Mouse (Mus musculus): ENCODE results near the gene Hes3.

Gene Hes3

DNA sequence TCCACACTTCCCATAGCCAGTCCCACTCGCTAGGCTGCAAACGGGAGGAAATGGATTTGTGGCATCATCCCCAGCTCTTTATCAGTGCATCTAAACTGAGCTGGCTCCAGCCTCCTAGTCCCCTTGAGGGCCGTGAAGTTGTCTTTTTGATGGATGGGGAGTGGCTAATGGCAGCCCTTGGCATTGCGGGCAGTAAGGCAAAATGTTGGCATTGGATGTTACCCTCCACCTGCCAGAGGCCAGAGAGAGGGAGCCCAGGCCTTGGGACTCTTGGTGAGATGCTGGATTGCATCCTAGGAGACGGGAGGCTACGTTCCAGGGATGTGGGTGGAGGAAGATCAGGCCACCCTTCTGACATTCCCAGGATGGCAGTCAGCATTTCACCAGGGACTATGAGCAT lies 14.5 kb upstream of the Hes3 start:
- in situ Hi-C loops (cut with MboI, MseI), result no loop called here

DNA sequence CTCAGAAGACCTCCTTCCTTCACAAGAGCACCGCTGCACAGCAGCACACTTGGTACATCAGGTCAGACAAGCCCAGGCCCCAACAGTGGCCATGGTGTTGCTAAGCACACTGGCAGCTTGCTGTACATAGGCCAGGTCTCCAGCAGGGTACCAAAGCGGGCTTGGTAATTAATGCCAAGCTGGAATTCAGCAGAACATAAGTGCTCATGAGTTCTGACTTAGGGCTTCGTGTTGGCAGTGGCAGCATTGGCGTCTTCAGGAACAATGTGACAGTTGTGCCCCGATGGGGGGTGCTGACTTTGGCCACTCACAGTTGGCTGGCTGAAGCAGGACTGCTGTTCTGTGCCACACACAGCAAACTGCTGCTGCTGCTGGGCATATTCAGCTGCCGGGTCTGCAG lies 13.2 kb upstream of the Hes3 start:
- in situ Hi-C loops (cut with MboI, MseI), result no loop called here

DNA sequence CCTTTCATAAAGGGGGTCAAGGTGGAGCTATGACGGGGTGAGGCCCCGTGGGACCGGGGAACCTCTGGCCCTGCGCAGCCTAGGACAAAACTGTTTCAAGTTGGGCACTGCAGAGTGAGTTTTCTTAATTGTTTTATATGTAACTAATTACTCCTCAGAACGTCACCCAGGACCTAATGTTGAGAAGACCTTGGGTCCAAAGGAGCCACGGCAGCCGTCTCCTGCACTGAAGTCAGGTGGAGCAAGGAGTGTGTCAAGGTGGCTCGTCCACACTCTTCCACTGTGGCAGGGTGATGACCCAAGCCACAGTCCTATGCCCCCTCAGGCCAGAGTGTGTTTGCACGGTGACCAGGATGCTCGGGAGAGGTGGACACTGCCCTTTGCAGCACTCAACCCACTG lies 11.7 kb upstream of the Hes3 start:
- in situ Hi-C loops (cut with MboI, MseI), result no loop called here

DNA sequence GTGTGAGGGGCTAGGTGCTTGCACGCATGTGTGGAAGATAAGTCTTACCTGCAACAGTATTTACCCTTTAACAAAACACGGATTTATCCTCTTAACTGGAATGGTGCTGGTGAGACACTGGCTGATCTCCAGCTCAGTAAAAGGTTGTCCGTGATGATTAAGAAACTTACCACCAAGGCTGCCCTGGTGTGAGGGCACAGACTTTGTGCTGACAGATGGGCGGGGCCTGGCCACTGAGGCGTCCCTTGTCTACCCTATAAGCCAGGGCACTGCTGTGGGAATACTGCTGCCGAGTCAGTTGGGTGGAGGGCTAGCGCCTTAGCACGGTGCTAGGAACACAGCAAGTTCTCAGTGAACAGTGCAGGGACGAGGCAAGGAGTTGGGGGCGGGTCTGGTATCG lies 10.6 kb upstream of the Hes3 start:
- in situ Hi-C loops (cut with MboI, MseI), result no loop called here

DNA sequence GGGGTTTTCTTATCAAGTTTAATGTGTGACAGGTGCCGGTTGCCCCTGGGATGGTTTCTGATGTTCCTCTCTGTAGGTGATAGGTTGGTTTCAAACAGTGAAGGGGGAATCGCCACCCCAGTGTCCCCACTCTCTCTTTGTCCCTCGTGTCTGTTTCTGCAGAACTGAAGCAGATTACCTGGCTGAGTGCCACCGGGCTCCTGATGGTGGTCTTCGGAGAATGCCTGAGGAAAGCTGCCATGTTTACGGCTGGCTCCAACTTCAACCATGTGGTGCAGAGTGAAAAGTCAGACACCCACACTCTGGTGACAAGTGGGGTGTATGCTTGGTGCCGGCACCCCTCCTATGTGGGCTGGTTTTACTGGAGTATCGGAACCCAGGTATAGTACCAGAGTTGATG lies 8.9 kb upstream of the Hes3 start:
- in situ Hi-C loops (cut with MboI, MseI), result no loop called here

DNA sequence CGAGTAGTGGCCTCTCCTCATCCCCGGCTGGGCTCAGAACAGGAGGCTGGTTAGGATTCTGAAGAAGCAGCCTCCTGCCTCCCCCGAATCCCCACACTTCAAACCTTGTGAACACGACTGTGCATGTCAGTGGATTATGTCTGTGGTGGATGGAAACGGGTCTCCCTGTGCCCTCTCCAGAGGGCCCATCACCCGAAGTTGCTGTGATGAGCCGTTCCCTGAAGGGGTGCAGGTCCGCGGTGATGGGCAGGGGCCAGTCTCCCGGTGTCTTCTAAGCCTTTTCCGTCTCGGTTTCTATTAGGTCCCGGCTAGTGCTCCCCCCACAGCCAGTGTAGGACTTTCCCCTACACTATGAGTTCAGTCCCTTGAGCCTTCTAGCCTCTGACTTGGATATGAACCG lies 7.4 kb upstream of the Hes3 start:
- in situ Hi-C loops (cut with MboI, MseI), result no loop called here

DNA sequence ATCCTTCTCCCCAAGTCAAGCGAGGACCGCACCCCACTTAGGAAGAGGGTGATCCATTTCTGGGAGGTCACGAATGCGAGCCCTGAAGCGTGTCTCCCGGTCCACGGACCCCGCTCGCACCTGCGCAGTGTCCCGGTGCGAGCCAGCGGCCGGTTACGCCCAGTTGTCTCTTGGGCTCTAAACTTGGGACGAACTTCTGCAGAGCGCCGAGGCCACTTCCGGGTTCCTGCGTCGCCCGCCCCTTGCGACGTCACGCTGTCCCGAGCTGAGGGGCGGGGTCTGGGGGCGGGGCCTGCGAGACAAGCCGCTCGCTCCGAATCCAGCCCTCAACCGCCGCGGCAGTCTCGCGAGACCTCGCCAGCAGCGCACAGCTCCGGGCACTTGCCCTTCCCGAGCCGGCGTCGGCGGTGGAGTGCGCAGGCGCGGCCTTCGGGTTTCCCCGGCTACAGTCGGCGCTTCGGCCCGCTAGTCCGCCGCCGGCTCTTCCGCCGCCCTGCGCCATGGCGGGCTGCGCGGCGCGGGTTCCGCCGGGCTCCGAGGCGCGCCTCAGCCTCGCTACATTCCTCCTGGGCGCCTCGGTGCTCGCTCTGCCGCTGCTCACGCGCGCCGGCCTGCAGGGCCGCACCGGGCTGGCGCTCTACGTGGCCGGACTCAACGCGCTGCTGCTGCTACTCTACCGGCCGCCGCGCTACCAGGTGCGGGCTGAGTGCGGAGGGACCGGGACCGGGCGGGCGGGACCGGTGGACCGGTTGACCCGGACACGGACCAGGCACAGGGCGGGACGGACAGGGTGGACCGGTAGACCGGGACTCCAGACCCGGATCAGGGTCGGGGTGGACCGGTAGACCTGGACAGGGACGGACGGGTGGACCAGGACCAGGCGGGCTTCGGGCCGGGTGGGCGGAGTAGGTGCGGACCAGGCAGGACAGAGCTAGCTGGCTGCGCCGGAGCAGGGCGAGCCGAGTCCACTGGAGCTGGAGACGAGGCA lies 5.7 kb upstream of the Hes3 start, which contains the start of gene Icmt:
Gene Icmt, plus strand, starts transcription at position 354 of the 988 bp plus-strand sequence.
- in situ Hi-C loops (cut with MboI, MseI), result no loop called here

DNA sequence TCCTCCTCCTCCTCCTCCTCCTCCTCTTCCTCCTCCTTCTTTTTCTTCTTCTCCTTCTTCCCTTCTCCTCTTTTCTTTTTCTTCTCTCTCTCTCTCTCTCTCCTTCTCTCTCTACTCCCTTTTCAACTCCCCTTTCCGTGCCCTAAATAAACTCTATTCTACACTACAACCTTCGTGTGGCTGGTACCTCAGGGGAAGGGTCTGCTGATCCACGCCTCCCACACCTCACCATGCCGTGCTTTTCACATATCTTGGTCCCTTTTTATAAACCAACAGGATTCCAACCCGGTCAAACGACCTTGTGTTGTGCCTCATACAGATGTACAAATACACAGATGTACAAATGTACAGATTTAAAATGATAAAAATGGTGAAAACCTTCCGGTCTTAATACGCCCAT lies 4.9 kb upstream of the Hes3 start:
- in situ Hi-C loops (cut with MboI, MseI), result no loop called here

DNA sequence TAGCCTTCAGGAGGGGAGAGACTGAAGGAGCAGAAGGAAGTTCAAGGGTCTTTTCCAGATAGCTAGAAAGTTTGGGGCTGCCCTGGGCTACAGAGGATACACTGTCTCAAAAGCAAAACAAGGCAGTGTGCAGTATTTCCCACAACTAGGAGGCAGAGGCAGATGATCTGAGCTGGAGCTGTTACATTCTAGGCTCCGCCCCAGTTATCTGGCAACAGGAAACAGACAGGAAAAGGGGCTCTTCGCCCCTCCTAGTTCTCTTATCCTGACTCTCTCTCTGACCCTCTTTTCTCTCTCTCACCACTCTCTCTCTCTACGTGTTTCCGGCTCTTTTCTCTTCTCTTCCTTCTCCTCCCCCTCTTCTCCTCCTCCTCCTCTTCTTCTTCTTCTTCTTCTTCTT lies 4.5 kb upstream of the Hes3 start:
- in situ Hi-C loops (cut with MboI, MseI), result no loop called here

DNA sequence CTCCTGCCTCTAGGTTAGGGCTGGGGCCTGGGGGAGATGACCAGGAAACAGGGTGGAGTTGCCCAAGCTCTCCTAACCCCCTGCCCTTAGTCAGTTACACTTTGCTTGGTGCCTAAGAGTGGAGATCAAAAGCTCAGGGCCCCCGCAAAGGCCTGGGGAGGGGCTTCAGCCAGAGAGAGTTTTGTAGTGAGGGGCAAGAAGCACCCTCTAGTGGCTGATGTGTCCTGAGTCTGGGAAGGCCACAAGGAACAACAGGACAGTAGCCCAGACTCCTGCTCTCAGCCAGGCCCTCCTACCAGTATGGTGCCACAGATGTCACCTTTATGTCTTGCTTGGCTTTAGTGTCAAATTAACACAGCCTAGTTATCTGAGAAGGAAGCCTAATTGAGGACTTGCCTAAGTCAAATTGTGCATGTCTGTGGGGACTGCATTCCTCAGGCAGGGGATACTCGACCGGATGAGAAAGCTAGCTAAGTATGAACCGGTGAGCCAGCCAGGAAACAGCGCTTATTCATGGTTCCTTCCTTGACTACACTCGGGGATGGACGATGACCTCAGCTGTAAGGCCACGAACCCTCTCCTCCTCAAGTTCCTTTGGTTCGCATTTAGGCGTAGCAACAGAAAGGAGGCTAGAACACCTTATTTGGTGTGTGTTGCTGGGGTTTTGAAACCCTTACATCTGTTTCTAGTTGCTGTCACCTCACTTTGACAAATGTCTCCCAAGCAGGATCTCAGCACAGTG lies 2.9 kb upstream of the Hes3 start:
- in situ Hi-C loops (cut with MboI, MseI), result loop anchor here (5.0 kb wide), 1 partner anchor 122 kb away; no protein-coding TSS in a partner anchor

DNA sequence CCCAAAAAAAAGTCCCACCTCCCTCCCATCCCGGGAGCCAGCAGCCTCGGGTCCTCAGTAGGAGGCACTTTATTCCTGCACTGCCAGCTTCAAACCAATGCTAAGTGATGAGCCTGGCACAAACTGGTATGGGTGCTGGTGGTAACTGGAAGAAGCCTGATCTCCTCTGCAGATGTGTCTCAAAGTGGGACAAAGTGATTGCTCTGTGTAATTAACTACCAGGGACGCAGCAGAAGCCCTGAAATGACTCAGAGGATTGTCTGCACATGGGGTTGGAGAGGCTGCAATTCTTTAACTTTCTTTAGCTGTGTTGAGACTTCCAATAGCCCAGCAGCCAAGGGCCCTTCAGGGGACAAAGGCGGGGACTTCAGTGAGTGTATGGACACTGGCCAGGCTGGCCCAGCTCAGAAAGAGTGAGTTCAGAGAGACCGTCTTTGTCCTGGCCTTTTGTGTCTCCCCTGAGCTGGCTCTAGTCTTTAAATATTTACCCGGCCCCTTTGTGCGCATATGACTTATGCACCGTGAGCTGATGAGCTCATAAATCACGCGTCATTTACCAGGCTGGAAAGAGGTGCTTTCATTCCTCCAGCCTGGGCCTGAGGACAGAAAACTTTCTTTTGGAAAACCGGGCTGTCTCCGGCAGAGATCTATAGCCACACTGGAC lies 772 bp upstream of the Hes3 start:
- in situ Hi-C loops (cut with MboI, MseI), result loop anchor here (5.0 kb wide), 1 partner anchor 120 kb away; no protein-coding TSS in a partner anchor

DNA sequence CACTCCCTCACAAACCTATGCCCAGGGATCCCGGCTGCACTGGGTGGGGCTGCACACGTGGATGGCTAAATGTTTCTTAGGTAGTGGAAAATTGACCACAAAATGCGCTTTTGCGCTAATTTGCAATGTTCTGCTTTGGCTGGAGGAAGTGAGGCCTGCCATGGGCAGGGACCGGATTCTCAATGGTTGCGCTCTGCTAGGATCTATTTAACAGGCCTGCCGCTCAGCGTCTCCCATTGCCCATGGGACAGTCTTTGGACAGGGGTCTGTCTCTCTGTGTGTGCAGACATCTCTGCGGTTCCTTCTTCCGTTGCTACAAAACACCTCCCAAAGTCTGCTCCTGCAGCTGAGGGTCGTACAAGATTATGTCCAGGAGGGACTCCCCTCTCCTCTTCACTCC lies 471 bp downstream of the Hes3 start:
- in situ Hi-C loops (cut with MboI, MseI), result loop anchor here (5.0 kb wide), 1 partner anchor 119 kb away; no protein-coding TSS in a partner anchor

DNA sequence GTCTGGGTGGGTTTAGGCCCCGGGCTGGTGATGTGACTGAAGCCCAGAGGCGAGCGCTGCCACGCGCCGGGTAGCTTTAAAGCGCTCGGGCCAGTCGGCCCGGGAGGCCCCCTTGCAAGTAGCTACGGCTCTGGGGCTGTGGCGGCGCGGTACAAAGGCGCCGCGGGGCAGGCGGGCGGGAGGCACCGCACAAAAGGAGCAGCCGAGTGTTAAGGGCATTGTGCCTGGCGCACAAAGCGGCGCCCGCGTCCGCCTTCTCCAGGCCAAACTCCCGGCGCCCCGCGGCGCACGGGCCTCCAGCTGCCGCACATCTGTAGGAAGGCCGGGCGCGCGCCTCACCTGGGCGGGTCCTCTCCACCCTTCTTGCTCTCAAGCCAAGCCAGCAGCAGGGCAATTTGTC lies 1.1 kb downstream of the Hes3 start:
- in situ Hi-C loops (cut with MboI, MseI), result loop anchor here (5.0 kb wide), 1 partner anchor 118 kb away; no protein-coding TSS in a partner anchor

DNA sequence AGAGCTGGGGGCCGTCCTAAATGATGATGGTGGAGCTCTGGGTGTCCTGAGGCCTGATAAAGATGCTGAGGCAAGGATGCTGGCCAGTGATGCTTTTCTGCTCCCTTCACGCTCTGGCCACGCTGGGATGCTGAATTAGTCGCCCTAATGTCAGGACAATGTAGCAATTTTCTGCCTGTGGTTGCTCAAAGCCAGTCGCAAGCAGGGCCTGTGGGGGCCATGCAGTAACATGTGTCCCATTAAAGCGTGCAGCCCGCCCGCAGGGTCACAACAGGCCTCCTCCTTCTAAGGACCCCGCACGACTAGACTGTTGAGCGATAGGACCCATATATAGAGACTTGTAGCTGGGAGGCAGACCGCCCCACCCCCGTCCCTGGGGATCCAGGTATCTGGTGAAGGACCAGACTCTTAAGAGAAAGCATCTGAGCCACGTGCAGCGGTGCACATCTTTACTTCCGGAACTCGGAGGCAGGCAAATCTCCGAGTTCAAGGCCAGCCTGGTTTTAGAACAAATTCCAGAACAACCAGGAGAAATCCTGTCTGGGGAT lies 3.0 kb downstream of the Hes3 start:
- in situ Hi-C loops (cut with MboI, MseI), result loop anchor here (5.0 kb wide), 1 partner anchor 76 kb away; no protein-coding TSS in a partner anchor

DNA sequence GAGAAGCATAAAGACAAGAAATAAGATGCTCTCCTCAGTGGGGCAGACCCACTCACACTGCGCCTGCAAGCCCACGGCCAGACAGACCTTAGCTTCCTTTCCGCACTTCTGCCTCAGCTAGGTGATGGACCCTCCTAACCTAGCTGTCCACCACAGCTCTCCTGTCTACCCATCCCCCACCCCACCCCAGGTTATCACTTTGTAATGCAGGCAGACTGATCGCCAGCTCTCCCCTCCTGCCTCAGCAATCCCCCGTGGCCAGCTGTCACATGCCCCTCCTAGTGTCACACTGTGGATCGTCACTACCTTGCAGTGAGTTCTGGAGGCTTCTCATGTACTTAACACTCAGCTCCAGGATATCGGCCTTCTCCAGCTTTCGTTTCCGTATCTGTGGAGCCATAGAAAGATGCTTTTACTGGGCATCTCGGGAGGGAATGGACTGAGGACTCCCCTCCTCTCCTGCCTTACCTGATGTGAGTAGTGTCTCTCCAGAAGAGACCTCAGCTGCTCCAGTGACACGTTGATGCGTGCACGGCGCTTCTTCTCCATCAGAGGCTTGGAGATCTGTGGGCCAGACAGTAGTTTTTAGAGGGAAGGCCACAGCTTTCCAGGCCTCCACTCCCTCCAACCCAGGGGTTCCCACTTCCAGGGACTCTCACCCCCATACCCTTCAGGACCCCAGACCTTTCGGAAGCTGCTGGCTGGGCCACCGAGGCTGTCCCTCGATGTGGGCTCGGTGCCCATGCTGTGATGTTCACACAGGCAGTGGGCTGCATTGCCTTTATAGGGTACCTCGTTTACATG lies 3.9 kb downstream of the Hes3 start:
- in situ Hi-C loops (cut with MboI, MseI), result loop anchor here (5.0 kb wide), 1 partner anchor 75 kb away; no protein-coding TSS in a partner anchor

DNA sequence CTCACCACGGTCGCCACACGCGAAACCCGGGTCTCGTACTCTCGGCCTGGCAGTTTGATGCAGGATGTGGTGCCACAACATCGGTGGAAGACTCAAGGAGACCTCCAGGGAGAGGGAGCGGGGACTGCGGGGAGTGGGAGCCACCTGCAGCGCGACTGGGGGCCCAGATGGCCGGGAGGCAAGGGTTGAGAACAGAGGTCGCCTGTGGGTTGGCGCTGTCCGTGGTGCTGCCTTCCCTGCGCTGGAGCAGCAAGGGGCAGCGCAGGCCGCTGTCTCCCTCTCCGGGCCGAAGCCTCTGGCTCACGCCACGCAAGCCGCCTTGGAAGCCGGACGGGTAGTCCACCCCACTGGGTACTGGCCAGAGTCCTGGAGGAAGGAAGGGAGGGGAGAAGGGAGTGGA lies 4.6 kb downstream of the Hes3 start:
- in situ Hi-C loops (cut with MboI, MseI), result loop anchor here (5.0 kb wide), 1 partner anchor 75 kb away; no protein-coding TSS in a partner anchor

DNA sequence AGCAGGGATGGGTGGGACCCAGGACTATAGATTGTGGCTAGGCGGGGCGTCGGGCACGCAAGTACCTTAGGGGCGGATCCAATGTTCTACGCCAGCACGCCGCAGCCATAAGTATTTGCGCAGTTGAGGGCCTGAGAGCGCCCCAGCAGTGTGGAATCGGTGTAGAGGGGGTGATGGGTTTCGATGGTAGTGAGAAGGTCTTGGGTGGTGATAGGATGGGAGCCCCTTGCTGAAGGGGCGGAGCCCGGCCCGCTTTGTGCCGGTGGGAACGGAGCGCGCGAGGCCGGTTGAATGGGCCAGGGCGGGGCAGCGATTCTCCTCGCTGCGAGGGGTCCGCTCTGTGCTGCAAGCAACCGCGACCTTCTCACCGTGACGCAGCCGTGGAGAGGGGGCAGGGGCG lies 5.3 kb downstream of the Hes3 start:
- in situ Hi-C loops (cut with MboI, MseI), result loop anchor here (5.0 kb wide), 1 partner anchor 74 kb away; no protein-coding TSS in a partner anchor

DNA sequence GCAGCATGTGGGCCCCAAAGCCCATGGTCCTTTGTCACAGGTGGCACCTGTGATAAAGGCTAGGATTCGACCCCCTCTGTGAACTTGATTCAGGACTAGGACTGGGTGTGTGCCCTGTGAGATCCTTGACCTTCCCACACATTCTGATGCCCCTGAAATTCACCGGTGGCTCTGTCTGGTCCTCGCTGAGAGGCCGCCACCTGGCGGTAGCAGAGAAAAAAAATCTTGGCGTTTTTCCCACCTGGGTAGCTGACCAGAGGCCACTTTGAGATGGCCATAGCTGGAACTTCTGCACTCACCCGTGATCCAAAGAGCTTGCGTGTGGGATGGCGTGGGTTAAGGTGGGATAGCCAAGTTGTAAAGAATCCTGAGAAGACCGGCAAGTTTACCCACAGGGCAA lies 6.0 kb downstream of the Hes3 start:
- in situ Hi-C loops (cut with MboI, MseI), result loop anchor here (5.0 kb wide), 1 partner anchor 73 kb away; no protein-coding TSS in a partner anchor

DNA sequence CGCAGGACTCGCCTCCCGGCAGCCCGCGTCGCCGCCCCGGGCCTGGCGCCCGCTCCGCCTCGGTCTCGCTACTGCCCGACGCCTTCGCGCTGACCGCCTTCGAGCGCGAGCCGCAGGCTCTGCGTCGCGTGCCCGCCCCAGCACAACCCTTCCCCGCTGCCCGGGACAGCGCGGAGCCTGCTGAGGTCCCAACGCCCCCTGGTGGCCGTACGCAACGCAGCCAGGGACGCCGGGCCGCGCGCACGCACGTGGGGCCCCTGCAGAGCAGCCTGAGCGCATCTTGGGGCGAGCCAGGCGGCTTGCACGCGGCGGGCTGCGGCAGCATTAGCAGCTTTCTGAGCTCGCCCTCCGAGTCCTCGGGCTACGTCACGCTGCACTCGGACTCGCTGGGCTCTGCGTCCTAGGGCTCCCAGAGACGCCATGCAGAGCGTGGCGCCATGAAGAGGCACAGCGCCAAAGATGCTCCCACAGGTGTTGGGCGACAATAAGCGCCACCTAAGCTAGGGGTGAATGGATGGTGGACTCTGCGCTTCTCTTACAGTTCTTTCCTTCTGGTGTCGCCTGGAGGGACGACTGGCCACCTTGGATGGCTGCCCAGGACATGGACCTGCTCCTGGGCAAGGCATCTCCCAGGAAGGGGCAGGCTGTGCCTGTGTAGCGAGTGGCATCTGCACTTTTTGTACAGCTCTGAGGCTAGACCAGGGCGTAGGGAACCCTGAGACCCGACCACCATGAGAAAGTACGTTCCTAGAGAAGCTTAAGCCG lies 8.1 kb downstream of the Hes3 start:
- in situ Hi-C loops (cut with MboI, MseI), result no loop called here

DNA sequence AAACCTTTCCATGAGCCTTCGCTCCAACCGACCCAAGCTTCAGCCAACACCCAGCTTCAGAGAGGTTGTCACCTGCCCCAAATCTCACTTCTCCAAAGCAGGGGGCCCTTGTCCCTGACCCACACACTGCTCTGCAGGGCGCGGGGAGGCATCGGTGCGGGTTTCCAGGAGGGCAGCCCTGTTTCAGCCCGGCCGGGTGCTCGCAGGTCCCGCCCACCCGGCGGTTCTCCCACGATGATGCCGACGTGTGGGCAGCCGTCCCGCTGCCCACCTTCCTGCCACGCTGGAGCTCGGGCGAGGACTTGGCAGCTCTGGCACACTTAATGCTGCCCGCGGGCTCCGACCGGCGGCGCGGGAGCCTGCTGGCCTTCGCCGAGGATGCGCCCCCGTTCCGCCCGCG lies 8.7 kb downstream of the Hes3 start:
- in situ Hi-C loops (cut with MboI, MseI), result no loop called here
